Mouse (Mus musculus): Measurements from ENCODE around the gene Fbf1. TPM values are rescaled to one million over a fixed set of nuclear protein-coding genes. Genes with fewer than 3 reads are reported as not detected.
A peak's percentile ranks its signal among the peaks of the same experiment; 100 is the strongest.

Gene Fbf1
- 36.1 and 37.3 TPM in 2 replicates for polyA plus RNA-seq (2015; fragmentation: Nextera tagmentation; extraction: Ambion mirVana)

- Histone ChIP-seq H3K9ac (ENCODE audit: low read length) (peak within 1 kb of the TSS; percentile 90), H3K4me3 (ENCODE audit: low read length) (peak within 1 kb of the TSS; percentile 73), H3K4me2 (ENCODE audit: low read depth, low read length) (peak within 1 kb of the TSS; percentile 76), H3K4me1 (replicated peaks; ENCODE audit: control insufficient read depth, insufficient read depth, low read length) (peaks cover 12% of the 10 kb centered on the region), H3K27me3 (ENCODE audit: control insufficient read depth, insufficient read depth, low read depth, low read length) (no peaks in the 10 kb centered on the region), H3K9me3 (ENCODE audit: control insufficient read depth, low read length) (no peaks in the 10 kb centered on the region), H3K36me3 (ENCODE audit: control insufficient read depth, insufficient read depth, low read length) (peaks cover 6% of the 10 kb centered on the region), H3K27ac (ENCODE audit: low read length) (peak within 1 kb of the TSS; percentile 95)
- peak; percentile 98 for ATAC-seq (ENCODE audit: low read depth)
- WGBS = under 1% methylated on average over 40 of the region's 40 CpGs
Measured at GRCm38 (mm10) chr11:116167884-116168439, at the start of gene Fbf1. Gene Fbf1 (minus strand): TSS chr11:116168166.

GRCm38 (mm10) chr11:116216549-116216948 is 48.6 kb upstream of the Fbf1 start:
- no peak overlapping the region for H3K27ac ChIP-seq (ENCODE audit: low read length)
- H3K4me3 ChIP-seq (ENCODE audit: low read length) = no peak overlapping the region
- WGBS = 69% methylated on average over 11 of the region's 11 CpGs
- H3K4me1 ChIP-seq (replicated peaks; ENCODE audit: control insufficient read depth, insufficient read depth, low read length) = peaks cover 21% of the 10 kb centered on the region
- no peak for ATAC-seq (ENCODE audit: low read depth)
- no peaks in the 10 kb centered on the region; the same call in 1 of the 2 replicates for H3K9me3 ChIP-seq (ENCODE audit: control insufficient read depth, low read length)
- H3K9ac ChIP-seq (ENCODE audit: low read length) = no peak overlapping the region
- no peaks in the 10 kb centered on the region; the same call in 1 of the 2 replicates for H3K27me3 ChIP-seq (ENCODE audit: control insufficient read depth, insufficient read depth, low read depth, low read length)
- no peak overlapping the region for H3K4me2 ChIP-seq (ENCODE audit: low read depth, low read length)
- H3K36me3 ChIP-seq (ENCODE audit: control insufficient read depth, insufficient read depth, low read length) = no peaks in the 10 kb centered on the region

- Histone ChIP-seq H3K27me3 (ENCODE audit: control insufficient read depth, insufficient read depth, low read depth, low read length) (no peaks in the 10 kb centered on the region; the same call in 1 of the 2 replicates), H3K9ac (ENCODE audit: low read length) (no peak overlapping the region), H3K27ac (ENCODE audit: low read length) (no peak overlapping the region), H3K4me1 (replicated peaks; ENCODE audit: control insufficient read depth, insufficient read depth, low read length) (peaks cover 21% of the 10 kb centered on the region), H3K4me3 (ENCODE audit: low read length) (no peak overlapping the region), H3K9me3 (ENCODE audit: control insufficient read depth, low read length) (no peaks in the 10 kb centered on the region), H3K36me3 (ENCODE audit: control insufficient read depth, insufficient read depth, low read length) (no peaks in the 10 kb centered on the region), H3K4me2 (ENCODE audit: low read depth, low read length) (no peak overlapping the region)
- WGBS = 80% methylated on average over 6 of the region's 6 CpGs
- ATAC-seq (ENCODE audit: low read depth) = no peak
Measured at GRCm38 (mm10) chr11:116215991-116216390, 48.0 kb upstream of the Fbf1 start.

GRCm38 (mm10) chr11:116215181-116215580 is 47.2 kb upstream of the Fbf1 start:
- H3K4me1 ChIP-seq (replicated peaks; ENCODE audit: control insufficient read depth, insufficient read depth, low read length) = peaks cover 21% of the 10 kb centered on the region
- H3K4me2 ChIP-seq (ENCODE audit: low read depth, low read length) = no peak overlapping the region
- H3K27me3 ChIP-seq (ENCODE audit: control insufficient read depth, insufficient read depth, low read depth, low read length) = no peaks in the 10 kb centered on the region
- no peaks in the 10 kb centered on the region for H3K36me3 ChIP-seq (ENCODE audit: control insufficient read depth, insufficient read depth, low read length)
- no peaks in the 10 kb centered on the region for H3K9me3 ChIP-seq (ENCODE audit: control insufficient read depth, low read length)
- H3K4me3 ChIP-seq (ENCODE audit: low read length) = no peak overlapping the region
- no peak overlapping the region for H3K27ac ChIP-seq (ENCODE audit: low read length)
- 78% methylated on average over 7 of the region's 7 CpGs for WGBS
- ATAC-seq (ENCODE audit: low read depth) = no peak
- H3K9ac ChIP-seq (ENCODE audit: low read length) = no peak overlapping the region

GRCm38 (mm10) chr11:116213877-116214510 is 46.0 kb upstream of the Fbf1 start:
- ATAC-seq (ENCODE audit: low read depth) = no peak
- Histone ChIP-seq H3K9ac (ENCODE audit: low read length) (no peak overlapping the region), H3K4me3 (ENCODE audit: low read length) (no peak overlapping the region), H3K27me3 (ENCODE audit: control insufficient read depth, insufficient read depth, low read depth, low read length) (no peaks in the 10 kb centered on the region), H3K4me1 (replicated peaks; ENCODE audit: control insufficient read depth, insufficient read depth, low read length) (peaks cover 12% of the 10 kb centered on the region), H3K4me2 (ENCODE audit: low read depth, low read length) (no peak overlapping the region), H3K36me3 (ENCODE audit: control insufficient read depth, insufficient read depth, low read length) (no peaks in the 10 kb centered on the region), H3K27ac (ENCODE audit: low read length) (no peak overlapping the region), H3K9me3 (ENCODE audit: control insufficient read depth, low read length) (no peaks in the 10 kb centered on the region)
- WGBS = 67% methylated on average over 13 of the region's 13 CpGs

- no peak for ATAC-seq (ENCODE audit: low read depth)
Measured at GRCm38 (mm10) chr11:116212847-116213246, 44.9 kb upstream of the Fbf1 start.

GRCm38 (mm10) chr11:116210696-116211095 is 42.7 kb upstream of the Fbf1 start:
- Histone ChIP-seq H3K9ac (ENCODE audit: low read length) (no peak overlapping the region), H3K36me3 (ENCODE audit: control insufficient read depth, insufficient read depth, low read length) (peaks cover 7% of the 10 kb centered on the region; the same call in 1 of the 2 replicates), H3K27me3 (ENCODE audit: control insufficient read depth, insufficient read depth, low read depth, low read length) (no peaks in the 10 kb centered on the region), H3K9me3 (ENCODE audit: control insufficient read depth, low read length) (no peaks in the 10 kb centered on the region), H3K4me1 (replicated peaks; ENCODE audit: control insufficient read depth, insufficient read depth, low read length) (no peaks in the 10 kb centered on the region), H3K4me3 (ENCODE audit: low read length) (no peak overlapping the region), H3K27ac (ENCODE audit: low read length) (no peak overlapping the region), H3K4me2 (ENCODE audit: low read depth, low read length) (no peak overlapping the region)
- no peak for ATAC-seq (ENCODE audit: low read depth)
- WGBS = 47% methylated on average over 5 of the region's 5 CpGs

More at GRCm38 (mm10) chr11:116212847-116213246, 44.9 kb upstream of the Fbf1 start:
- Histone ChIP-seq H3K4me2 (ENCODE audit: low read depth, low read length) (no peak overlapping the region), H3K27ac (ENCODE audit: low read length) (no peak overlapping the region), H3K36me3 (ENCODE audit: control insufficient read depth, insufficient read depth, low read length) (no peaks in the 10 kb centered on the region), H3K27me3 (ENCODE audit: control insufficient read depth, insufficient read depth, low read depth, low read length) (no peaks in the 10 kb centered on the region), H3K9me3 (ENCODE audit: control insufficient read depth, low read length) (no peaks in the 10 kb centered on the region), H3K9ac (ENCODE audit: low read length) (no peak overlapping the region), H3K4me1 (replicated peaks; ENCODE audit: control insufficient read depth, insufficient read depth, low read length) (peaks cover 6% of the 10 kb centered on the region; the same call in 1 of the 2 replicates), H3K4me3 (ENCODE audit: low read length) (no peak overlapping the region)
- WGBS = 82% methylated on average over 6 of the region's 6 CpGs

GRCm38 (mm10) chr11:116209257-116209656 is 41.3 kb upstream of the Fbf1 start:
- H3K4me3 ChIP-seq (ENCODE audit: low read length) = no peak overlapping the region
- ATAC-seq (ENCODE audit: low read depth) = no peak
- H3K9ac ChIP-seq (ENCODE audit: low read length) = no peak overlapping the region
- no peak overlapping the region for H3K4me2 ChIP-seq (ENCODE audit: low read depth, low read length)
- 69% methylated on average over 8 of the region's 8 CpGs for WGBS
- H3K27me3 ChIP-seq (ENCODE audit: control insufficient read depth, insufficient read depth, low read depth, low read length) = no peaks in the 10 kb centered on the region
- H3K27ac ChIP-seq (ENCODE audit: low read length) = no peak overlapping the region
- peaks cover 10% of the 10 kb centered on the region for H3K36me3 ChIP-seq (ENCODE audit: control insufficient read depth, insufficient read depth, low read length)
- H3K4me1 ChIP-seq (replicated peaks; ENCODE audit: control insufficient read depth, insufficient read depth, low read length) = no peaks in the 10 kb centered on the region
- H3K9me3 ChIP-seq (ENCODE audit: control insufficient read depth, low read length) = no peaks in the 10 kb centered on the region

- Histone ChIP-seq H3K4me1 (replicated peaks; ENCODE audit: control insufficient read depth, insufficient read depth, low read length) (no peaks in the 10 kb centered on the region), H3K4me3 (ENCODE audit: low read length) (no peak overlapping the region), H3K36me3 (ENCODE audit: control insufficient read depth, insufficient read depth, low read length) (peaks cover 10% of the 10 kb centered on the region), H3K27me3 (ENCODE audit: control insufficient read depth, insufficient read depth, low read depth, low read length) (no peaks in the 10 kb centered on the region), H3K9ac (ENCODE audit: low read length) (no peak overlapping the region), H3K4me2 (ENCODE audit: low read depth, low read length) (no peak overlapping the region), H3K27ac (ENCODE audit: low read length) (no peak overlapping the region), H3K9me3 (ENCODE audit: control insufficient read depth, low read length) (no peaks in the 10 kb centered on the region)
- no peak for ATAC-seq (ENCODE audit: low read depth)
- 85% methylated on average over 3 of the region's 3 CpGs for WGBS
Measured at GRCm38 (mm10) chr11:116208660-116209059, 40.7 kb upstream of the Fbf1 start.

Data from lung, embryonic 16.5 days (tissue).